Mouse (Mus musculus) liver, embryonic 16.5 days (tissue): Measurements from ENCODE around the gene Rbm20. TPM values are rescaled to one million over a fixed set of nuclear protein-coding genes. Genes with fewer than 3 reads are reported as not detected.

ENCODE experiments used
- ATAC-seq: fragments of 200-750 bp; cut with Nextera tagmentation; 2 replicates; pipeline ENCODE4 v1.8.0; 2017; ENCODE audit warnings: low read depth, mild to moderate bottlenecking, moderate number of reproducible peaks, moderate library complexity
- H3K27ac ChIP-seq: fragments of 300-500 bp; sonication (generic); 2 replicates; pipeline ENCODE4 v1.5.1; 2014; ENCODE audit warnings: mild to moderate bottlenecking, low read length
- H3K27me3 ChIP-seq: fragments of 300-500 bp; sonication (generic); 2 replicates; pipeline ENCODE4 v1.6.1; 2014; ENCODE audit warnings: low read depth, low read length, mixed read lengths; ENCODE audit not compliant: control insufficient read depth, insufficient read depth
- H3K36me3 ChIP-seq: fragments of 300-500 bp; sonication (generic); 2 replicates; pipeline ENCODE4 v1.6.1; 2014; ENCODE audit warnings: mild to moderate bottlenecking; ENCODE audit not compliant: control insufficient read depth, insufficient read depth
- H3K4me1 ChIP-seq: fragments of 300-500 bp; sonication (generic); 2 replicates; pipeline ENCODE4 v1.6.1; 2014; ENCODE audit warnings: low read depth, low read length, mixed read lengths; ENCODE audit not compliant: control insufficient read depth
- H3K4me2 ChIP-seq: fragments of 300-500 bp; sonication (generic); 2 replicates; pipeline ENCODE4 v1.6.1; 2014; ENCODE audit warnings: low read depth, low read length, mixed read lengths
- H3K4me3 ChIP-seq: fragments of 300-500 bp; sonication (generic); 2 replicates; pipeline ENCODE4 v1.5.1; 2014; ENCODE audit warnings: low read depth, mild to moderate bottlenecking, low read length
- H3K9ac ChIP-seq: fragments of 300-500 bp; sonication (generic); 2 replicates; pipeline ENCODE4 v1.6.1; 2014; ENCODE audit warnings: low read depth, low read length
- H3K9me3 ChIP-seq: fragments of 300-500 bp; sonication (generic); replicated peaks from 2 replicates; pipeline ENCODE4 v1.6.1; 2016; ENCODE audit warnings: low read length; ENCODE audit not compliant: control insufficient read depth
- WGBS: fragments of 180-500 bp; shearing (Covaris S2); extraction: QIAGEN DNeasy Blood & Tissue Kit; methylation state at CpG from one replicate; pipeline ENCODE4 v1.1.7; 2014; ENCODE audit not compliant: insufficient replicate concordance; 5-methylcytosine and 5-hydroxymethylcytosine counted together
- polyA plus RNA-seq: library from polyadenylated mRNA; unstranded; fragments of >200 nt; fragmentation: Nextera tagmentation; extraction: Ambion mirVana; gene quantifications from 2 replicates; pipeline ENCODE4 v1.2.1, GENCODE M21; 2015

Rbm20 gene
- polyA plus RNA-seq, 1 experiment from 2014 or later, result 0.25 TPM

DNA sequence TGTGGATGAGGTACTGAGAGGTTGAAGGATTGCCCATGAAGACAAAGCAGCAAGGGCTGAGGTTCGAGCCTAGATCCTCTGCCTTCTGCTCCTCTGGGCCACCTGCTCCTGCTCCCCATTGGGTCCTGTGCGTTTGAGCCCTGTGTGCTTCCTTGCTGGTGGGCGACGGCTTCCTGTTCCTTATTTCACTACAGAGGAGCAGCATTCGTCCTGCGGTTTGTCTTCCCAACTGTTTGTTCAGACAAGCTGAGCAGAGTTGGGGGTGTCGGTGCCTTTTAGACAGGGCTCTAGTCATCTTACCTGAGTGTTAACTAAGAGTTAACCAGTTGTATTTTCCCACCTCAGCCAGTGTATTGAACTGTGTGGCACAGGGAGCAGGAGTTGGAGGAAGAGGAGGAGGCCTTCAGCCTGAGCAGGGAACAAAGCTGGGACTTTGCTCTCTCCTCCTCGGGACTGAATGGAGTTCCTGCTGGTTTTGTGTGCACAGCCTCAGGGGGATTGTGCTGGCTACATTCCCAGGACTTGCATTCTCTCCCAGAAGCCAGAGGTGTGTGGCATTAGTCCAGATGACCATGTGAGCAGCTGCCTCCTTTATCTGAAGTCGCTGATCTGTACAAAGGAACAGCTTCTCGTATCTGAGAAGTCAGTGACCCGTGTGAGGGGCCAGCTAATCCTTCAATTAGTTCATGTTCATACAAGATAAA lies 97.0 kb downstream of the Rbm20 start:
- Histone ChIP-seq H3K9me3 (no peaks in the 10 kb centered on the region), H3K4me3 (no peak overlapping the region), H3K9ac (peak overlapping the region; percentile 19; the same call in 1 of the 2 replicates), H3K4me1 (peaks cover 36% of the 10 kb centered on the region), H3K4me2 (peak overlapping the region; percentile 7; the same call in 1 of the 2 replicates), H3K27me3 (no peaks in the 10 kb centered on the region), H3K36me3 (no peaks in the 10 kb centered on the region), H3K27ac (peak overlapping the region; percentile 10)
- ATAC-seq, result peak; percentile 92
- WGBS, result 16% methylated on average over 11 of the region's 11 CpGs

DNA sequence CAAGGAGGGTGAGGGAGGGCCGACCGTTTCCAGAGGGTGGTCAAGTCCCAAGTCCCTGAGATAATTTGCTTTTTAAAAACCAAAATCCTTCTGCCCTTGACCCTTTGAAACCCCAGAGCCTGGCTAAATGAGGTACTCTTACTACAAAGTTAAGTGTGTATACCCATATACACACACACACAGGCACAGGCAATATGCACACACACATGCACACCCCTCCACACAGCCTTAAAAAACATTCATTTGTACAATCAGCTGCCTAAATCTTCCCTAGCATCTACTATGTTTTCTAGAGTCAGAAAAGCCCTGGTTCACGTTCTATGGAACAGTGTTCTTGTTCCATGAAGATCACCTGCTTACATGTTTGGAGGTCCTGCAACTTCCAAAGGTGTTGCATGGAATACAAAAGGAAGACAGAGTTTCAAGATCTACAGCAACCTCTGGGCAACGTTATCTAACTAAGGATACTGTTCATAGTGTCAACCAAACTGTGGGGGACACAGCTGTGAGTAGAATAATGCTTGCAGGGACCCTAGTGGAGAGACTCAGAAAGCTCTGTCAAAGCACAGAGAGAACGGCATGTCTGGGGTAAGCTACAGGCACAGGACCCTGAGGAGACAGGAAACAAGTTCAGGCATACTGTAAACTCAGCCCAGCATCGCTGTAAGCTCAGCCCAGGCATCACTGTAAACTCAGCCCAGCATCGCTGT lies 97.7 kb downstream of the Rbm20 start:
- ATAC-seq, result no peak
- H3K4me1 ChIP-seq, result peaks cover 43% of the 10 kb centered on the region
- H3K4me3 ChIP-seq, result no peak overlapping the region
- no peaks in the 10 kb centered on the region for H3K27me3 ChIP-seq
- peak overlapping the region; percentile 7; the same call in 1 of the 2 replicates for H3K4me2 ChIP-seq
- 0 out of 2 replicates have a peak overlapping the region, but pooled peaks have one; percentile 22 for H3K27ac ChIP-seq
- WGBS, result 28% methylated on average over 7 of the region's 7 CpGs
- no peaks in the 10 kb centered on the region for H3K36me3 ChIP-seq
- no peak overlapping the region for H3K9ac ChIP-seq
- H3K9me3 ChIP-seq, result no peaks in the 10 kb centered on the region

DNA sequence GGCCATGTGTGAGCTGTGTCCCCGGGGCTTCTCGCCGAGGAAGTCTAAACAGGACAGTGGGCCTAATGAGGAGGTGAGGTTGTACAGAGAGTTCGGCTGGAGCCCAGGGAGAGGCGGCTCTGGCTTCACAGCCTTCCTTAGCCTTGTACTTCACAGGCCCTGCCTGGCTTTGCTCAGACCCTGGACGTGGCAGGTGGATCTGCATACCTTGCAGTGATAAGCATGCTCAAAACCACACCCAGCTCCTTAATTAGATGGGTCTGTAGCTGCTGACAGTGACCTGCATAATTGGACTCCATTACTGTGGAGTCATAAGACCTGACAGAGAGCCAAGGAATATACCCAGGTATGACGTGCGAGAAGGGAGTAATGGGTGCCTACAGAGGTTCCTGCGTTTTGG lies 102.3 kb downstream of the Rbm20 start:
- Histone ChIP-seq H3K36me3 (no peaks in the 10 kb centered on the region), H3K27ac (no peak overlapping the region), H3K4me1 (peaks cover 23% of the 10 kb centered on the region), H3K27me3 (no peaks in the 10 kb centered on the region), H3K9ac (no peak overlapping the region), H3K4me2 (no peak overlapping the region), H3K4me3 (no peak overlapping the region), H3K9me3 (no peaks in the 10 kb centered on the region)
- WGBS, result 60% methylated on average over 9 of the region's 9 CpGs
- peak; percentile 64 for ATAC-seq

DNA sequence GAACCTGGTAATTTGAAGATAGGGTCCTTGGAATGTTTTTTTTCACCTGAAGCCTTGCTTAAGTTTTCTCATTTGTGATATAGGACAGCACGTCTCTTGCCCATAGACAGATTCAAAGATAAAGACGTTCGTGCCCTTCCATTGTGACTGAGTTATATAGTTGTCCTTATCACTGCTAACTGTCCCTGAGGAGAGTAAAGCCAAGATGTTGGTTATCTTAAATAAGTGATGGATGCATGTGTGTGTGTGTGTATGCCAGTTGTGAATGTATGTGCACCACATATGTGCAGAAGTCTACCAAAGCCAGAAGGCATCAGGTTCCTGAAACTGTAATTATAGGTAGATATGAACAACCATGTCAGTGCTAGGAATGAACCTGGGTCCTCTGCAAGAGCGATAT lies 102.7 kb downstream of the Rbm20 start:
- peak; percentile 47 for ATAC-seq

DNA sequence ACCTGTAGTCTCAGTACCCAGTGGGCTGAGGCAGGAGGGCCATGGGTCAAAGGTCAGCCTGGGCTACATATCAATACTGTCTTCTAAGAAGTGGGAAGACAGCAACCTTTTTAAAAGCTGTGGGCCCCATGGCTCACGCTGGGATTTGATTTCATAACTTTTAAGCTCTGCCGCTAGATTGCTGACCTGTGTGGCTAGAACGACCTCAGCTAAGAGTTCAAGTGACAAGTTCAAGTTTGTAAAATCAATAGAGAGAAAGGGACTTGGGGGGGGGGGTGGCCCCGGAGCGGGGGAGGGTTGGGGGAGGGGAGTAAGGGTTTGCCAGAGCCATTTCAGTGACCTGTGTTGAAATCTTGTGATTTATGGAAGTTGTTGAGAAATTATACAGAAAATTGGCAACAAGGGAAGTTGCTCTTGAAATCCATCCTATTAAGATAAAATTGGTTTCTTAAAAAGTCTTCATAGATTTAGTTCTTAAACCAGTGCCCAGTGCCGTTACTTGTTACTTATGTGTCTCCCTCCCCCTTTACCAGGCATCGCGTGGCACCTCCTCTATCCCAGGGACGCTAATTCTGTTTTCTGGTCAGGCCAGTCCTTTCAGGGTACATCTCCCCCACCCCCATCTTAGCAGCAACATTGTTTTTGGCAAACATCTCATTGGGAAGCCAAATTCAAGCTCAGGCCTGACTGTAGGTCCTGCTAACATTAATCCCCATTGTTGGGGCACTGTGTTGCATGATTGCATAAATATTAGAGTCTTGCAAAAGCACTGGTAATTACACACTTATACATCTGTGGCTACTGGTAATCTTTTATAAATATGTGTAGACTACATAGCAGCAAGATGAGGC lies 103.9 kb downstream of the Rbm20 start:
- no peak for ATAC-seq
- 64% methylated on average over 9 of the region's 9 CpGs for WGBS
- no peaks in the 10 kb centered on the region for H3K27me3 ChIP-seq
- H3K9me3 ChIP-seq, result no peaks in the 10 kb centered on the region
- H3K36me3 ChIP-seq, result no peaks in the 10 kb centered on the region
- no peak overlapping the region for H3K9ac ChIP-seq
- H3K4me1 ChIP-seq, result peaks cover 16% of the 10 kb centered on the region
- H3K4me2 ChIP-seq, result 0 out of 2 replicates have a peak overlapping the region, but pooled peaks have one; percentile 7
- H3K4me3 ChIP-seq, result no peak overlapping the region
- H3K27ac ChIP-seq, result no peak overlapping the region

More for the DNA sequence above, 102.7 kb downstream of the Rbm20 start:
- Histone ChIP-seq H3K4me1 (peaks cover 19% of the 10 kb centered on the region), H3K9me3 (no peaks in the 10 kb centered on the region), H3K4me2 (no peak overlapping the region), H3K9ac (no peak overlapping the region), H3K27ac (no peak overlapping the region), H3K27me3 (no peaks in the 10 kb centered on the region), H3K36me3 (no peaks in the 10 kb centered on the region), H3K4me3 (no peak overlapping the region)
- 32% methylated on average over 4 of the region's 4 CpGs for WGBS

DNA sequence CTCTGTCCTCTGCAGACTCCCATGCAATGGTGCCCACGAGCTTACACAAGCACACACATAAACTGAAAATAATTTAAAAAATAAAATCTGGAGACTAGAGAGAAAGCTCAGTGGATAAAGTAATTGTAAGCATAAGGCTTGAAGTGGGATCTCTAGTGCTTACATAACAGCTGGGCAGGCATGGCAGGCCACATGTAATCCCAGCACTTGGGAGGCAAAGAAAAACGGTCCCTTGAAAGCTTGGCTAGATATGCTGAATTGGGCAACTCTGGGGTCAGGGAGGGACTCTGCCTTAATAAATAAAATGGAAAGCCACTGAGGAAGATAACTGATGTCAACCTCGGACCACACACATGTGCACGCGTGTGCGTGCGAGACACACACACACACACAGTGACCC lies 104.7 kb downstream of the Rbm20 start:
- Histone ChIP-seq H3K4me1 (peaks cover 16% of the 10 kb centered on the region), H3K4me2 (no peak overlapping the region), H3K36me3 (no peaks in the 10 kb centered on the region), H3K4me3 (no peak overlapping the region), H3K9ac (no peak overlapping the region), H3K27me3 (no peaks in the 10 kb centered on the region), H3K9me3 (no peaks in the 10 kb centered on the region), H3K27ac (no peak overlapping the region)
- ATAC-seq, result no peak
- WGBS, result 83% methylated on average over 7 of the region's 7 CpGs

DNA sequence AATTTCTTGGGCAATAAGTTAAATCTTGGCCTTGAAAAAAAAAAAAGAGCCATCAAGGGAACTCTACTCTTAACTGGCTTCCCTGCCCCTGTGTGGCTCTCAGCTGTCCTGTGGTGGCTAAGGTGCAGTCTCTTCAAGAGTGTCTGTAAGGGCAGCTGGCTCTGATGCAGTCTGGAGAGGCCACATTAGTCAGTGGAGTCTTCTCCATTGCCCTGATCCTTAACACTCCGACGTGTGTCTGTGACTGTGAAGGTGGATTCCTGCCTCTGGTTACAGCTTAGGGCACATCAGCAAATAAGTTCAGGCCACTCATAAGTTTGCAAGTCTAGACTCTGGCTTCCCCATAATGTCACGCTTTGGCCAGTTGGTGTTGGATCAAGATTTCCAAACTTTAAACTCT lies 108.2 kb downstream of the Rbm20 start:
- no peaks in the 10 kb centered on the region for H3K36me3 ChIP-seq
- no peak overlapping the region for H3K4me2 ChIP-seq
- H3K27me3 ChIP-seq, result no peaks in the 10 kb centered on the region
- H3K4me3 ChIP-seq, result no peak overlapping the region
- peaks cover 19% of the 10 kb centered on the region for H3K4me1 ChIP-seq
- no peak overlapping the region for H3K27ac ChIP-seq
- 70% methylated on average over 3 of the region's 3 CpGs for WGBS
- no peak for ATAC-seq
- no peak overlapping the region for H3K9ac ChIP-seq
- H3K9me3 ChIP-seq, result no peaks in the 10 kb centered on the region

DNA sequence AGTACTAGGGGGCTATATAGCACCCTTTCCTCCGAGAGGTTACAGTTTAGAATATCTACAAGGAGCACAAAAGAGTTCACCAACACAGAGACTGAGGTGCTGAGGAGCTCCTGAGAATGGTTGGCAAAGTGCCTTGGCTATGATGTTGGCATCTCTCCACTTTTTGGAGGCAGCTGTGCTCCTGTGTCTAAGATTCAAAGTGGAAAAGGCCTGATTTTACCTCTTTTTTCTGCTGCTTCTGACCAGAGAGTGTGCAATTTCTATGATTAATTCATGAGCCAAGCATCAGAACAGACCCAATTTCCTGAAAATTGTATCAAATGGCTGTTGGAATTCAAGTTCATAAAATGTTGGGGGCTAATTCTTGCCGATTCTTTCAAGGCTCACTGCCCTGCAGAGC lies 109.1 kb downstream of the Rbm20 start:
- no peaks in the 10 kb centered on the region for H3K27me3 ChIP-seq
- 62% methylated on average over 2 of the region's 2 CpGs for WGBS

More for the DNA sequence above, 109.1 kb downstream of the Rbm20 start:
- no peaks in the 10 kb centered on the region for H3K9me3 ChIP-seq
- H3K36me3 ChIP-seq, result no peaks in the 10 kb centered on the region
- H3K4me3 ChIP-seq, result no peak overlapping the region
- H3K4me2 ChIP-seq, result no peak overlapping the region
- H3K9ac ChIP-seq, result no peak overlapping the region
- peaks cover 23% of the 10 kb centered on the region for H3K4me1 ChIP-seq
- no peak for ATAC-seq
- H3K27ac ChIP-seq, result no peak overlapping the region
